16 mouse cellular contexts compared by ENCODE assay signal in genomic region chr2:172909463-172909862, GRCm38 (mm10). TPM values are rescaled to one million over a fixed set of nuclear protein-coding genes. Genes with fewer than 3 reads are reported as not detected.
DNase-seq lines count a peak whose midpoint lies in the region; ATAC-seq lines count a peak whose summit lies in the region.
"Had no signal": no experiment of that assay in that cellular context is flagged by ENCODE, and none has a peak within 500 bp of the region (broad histone marks: within the 10 kb centered on the region; RNA-seq: fewer than 3 reads in every experiment).

No protein-coding gene starts in this region.

- 42% methylated on average over 6 of the region's 6 CpGs for WGBS in hindbrain, embryonic 15.5 days
- WGBS in midbrain, embryonic 15.5 days = 42% methylated on average over 6 of the region's 6 CpGs

- no peaks in the 10 kb centered on the region for H3K27me3 ChIP-seq in hindbrain, embryonic 15.5 days
- no peaks in the 10 kb centered on the region for H3K27me3 ChIP-seq in midbrain, embryonic 15.5 days (replicated peaks)
- H3K27me3 ChIP-seq: liver, embryonic 13.5 days had no signal

- peak; percentile 52; the same call in 1 of the 2 replicates for ATAC-seq in hindbrain, embryonic 15.5 days (ENCODE audit: low FRiP score, low read depth)
- ATAC-seq in midbrain, embryonic 15.5 days (replicated peaks) = peak; percentile 60; the same call in 1 of the 2 replicates
- ATAC-seq: intestine, embryonic 16.5 days had no signal

- no peaks in the 10 kb centered on the region for H3K36me3 ChIP-seq in hindbrain, embryonic 15.5 days
- no peaks in the 10 kb centered on the region for H3K36me3 ChIP-seq in midbrain, embryonic 15.5 days (replicated peaks)
- H3K36me3 ChIP-seq: liver, embryonic 13.5 days had no signal

- H3K9ac ChIP-seq in hindbrain, embryonic 15.5 days = no peak overlapping the region
- H3K9ac ChIP-seq in midbrain, embryonic 15.5 days = no peak overlapping the region
- H3K9ac ChIP-seq: liver, embryonic 13.5 days had no signal

- H3K9me3 ChIP-seq in hindbrain, embryonic 15.5 days = no peaks in the 10 kb centered on the region
- H3K9me3 ChIP-seq in midbrain, embryonic 15.5 days = no peaks in the 10 kb centered on the region
- H3K9me3 ChIP-seq: liver, embryonic 13.5 days had no signal

- H3K4me2 ChIP-seq in hindbrain, embryonic 15.5 days = no peak overlapping the region
- H3K4me2 ChIP-seq in midbrain, embryonic 15.5 days = no peak overlapping the region
- H3K4me2 ChIP-seq: liver, embryonic 13.5 days had no signal

- H3K4me1 ChIP-seq in hindbrain, embryonic 15.5 days (replicated peaks) = peaks cover 9% of the 10 kb centered on the region
- H3K4me1 ChIP-seq in midbrain, embryonic 15.5 days = peaks cover 4% of the 10 kb centered on the region; the same call in 1 of the 2 replicates

- peak; percentile 28 to 47 for DNase-seq in cerebellum, postnatal 14 days
- DNase-seq in cerebellum, adult 8-10 months = no peak
- DNase-seq in layer of hippocampus, postnatal 14 days (ENCODE audit: low spot score in 2 of 2) = peak; percentile 16 to 34
- no peak for DNase-seq in layer of hippocampus, adult 11-12 months (ENCODE audit: low spot score)
- DNase-seq in gastrocnemius, postnatal 10 days = no peak
- DNase-seq in kidney, adult 9 months = no peak
- DNase-seq: adrenal gland, postnatal 14 days; kidney, postnatal 36 days; liver, embryonic 13.5 days; lung, postnatal 36 days; spleen, adult 18-20 months had no signal

- H3K27ac ChIP-seq in hindbrain, embryonic 15.5 days (replicated peaks) = no peak overlapping the region
- no peak overlapping the region for H3K27ac ChIP-seq in midbrain, embryonic 15.5 days
- H3K27ac ChIP-seq: left cerebral cortex, adult 2 months; liver, embryonic 13.5 days had no signal

- no peak overlapping the region for H3K4me3 ChIP-seq in hindbrain, embryonic 15.5 days
- H3K4me3 ChIP-seq in midbrain, embryonic 15.5 days = no peak overlapping the region
- H3K4me3 ChIP-seq: left cerebral cortex, adult 2 months; liver, embryonic 13.5 days had no signal

RNA-seq across cellular contexts. Expression of gene Bmp7, which starts 30.7 kb away (rescaled TPM):
- total RNA-seq in layer of hippocampus, postnatal 14 days (2021) = 1 to 10 TPM; 6.1 to 7.1 TPM
- 16.6 and 17.7 TPM in 2 replicates for polyA plus RNA-seq in hindbrain, embryonic 15.5 days (2015; fragmentation: Nextera tagmentation; extraction: Ambion mirVana)
- 14.3 and 17.2 TPM in 2 replicates for polyA plus RNA-seq in midbrain, embryonic 15.5 days (2015; fragmentation: Nextera tagmentation; extraction: Ambion mirVana)
- 1 to 10 TPM; 1.6 to 2.4 TPM for total RNA-seq in gastrocnemius, postnatal 10 days (2021)
- total RNA-seq: common myeloid progenitor, adult 5-6 weeks had no signal

Comparison
In these comparisons a context has a peak if more than half of its experiments do, and no peak if none do; other contexts are left out.
1. DNase-seq: peak in cerebellum, postnatal 14 days (2 of 2) and layer of hippocampus, postnatal 14 days (2 of 2); none in cerebellum, adult 8-10 months (single experiment), layer of hippocampus, adult 11-12 months (single experiment), gastrocnemius, postnatal 10 days (single experiment) and kidney, adult 9 months (single experiment).